Mouse (Mus musculus) thymus, adult 18-20 months (tissue): Measurements from ENCODE around the gene Ccdc88c.

Experiments
- DNase-seq, 2 experiments: peaks; one replicate each; pipeline ENCODE4 v3.0.0; 2022; ENCODE audit warnings: mixed read lengths in 2 of 2

Ccdc88c gene

GRCm38 (mm10) chr12:101028954-101029731, at the start of gene Ccdc88c:
Gene Ccdc88c (minus strand): TSS chr12:101029056.
- peak; percentile 90 to 91 for DNase-seq

GRCm38 (mm10) chr12:101077955-101078354, 49.1 kb upstream of the Ccdc88c start:
- no peak for DNase-seq

GRCm38 (mm10) chr12:101075433-101075832, 46.6 kb upstream of the Ccdc88c start:
- no peak for DNase-seq

GRCm38 (mm10) chr12:101074821-101075429, 46.1 kb upstream of the Ccdc88c start:
- no peak for DNase-seq

GRCm38 (mm10) chr12:101069813-101070212, 41.0 kb upstream of the Ccdc88c start:
- no peak for DNase-seq

GRCm38 (mm10) chr12:101066329-101066728, 37.5 kb upstream of the Ccdc88c start:
- no peak for DNase-seq

GRCm38 (mm10) chr12:101039956-101040355, 11.1 kb upstream of the Ccdc88c start:
- DNase-seq: no peak

- DNase-seq: peak in 1 of 2 experiments; percentile 70
Measured at GRCm38 (mm10) chr12:101028247-101028953, 456 bp downstream of the Ccdc88c start.

- DNase-seq: peak in 1 of 2 experiments; percentile 52
Measured at GRCm38 (mm10) chr12:101027451-101028246, 1.2 kb downstream of the Ccdc88c start.

GRCm38 (mm10) chr12:101026946-101027345, 1.9 kb downstream of the Ccdc88c start:
- no peak for DNase-seq

- DNase-seq: peak in 1 of 2 experiments; percentile 26
Measured at GRCm38 (mm10) chr12:101026518-101026917, 2.3 kb downstream of the Ccdc88c start.

GRCm38 (mm10) chr12:101026025-101026424, 2.8 kb downstream of the Ccdc88c start:
- no peak for DNase-seq

- DNase-seq: no peak
Measured at GRCm38 (mm10) chr12:101025379-101025778, 3.5 kb downstream of the Ccdc88c start.

GRCm38 (mm10) chr12:101024824-101025223, 4.0 kb downstream of the Ccdc88c start:
- DNase-seq: no peak

- DNase-seq: no peak
Measured at GRCm38 (mm10) chr12:101023143-101023542, 5.7 kb downstream of the Ccdc88c start.

GRCm38 (mm10) chr12:101022353-101022752, 6.5 kb downstream of the Ccdc88c start:
- no peak for DNase-seq

- DNase-seq: no peak
Measured at GRCm38 (mm10) chr12:101021484-101022226, 7.2 kb downstream of the Ccdc88c start.

GRCm38 (mm10) chr12:101020210-101021015, 8.4 kb downstream of the Ccdc88c start:
- no peak for DNase-seq

GRCm38 (mm10) chr12:101019443-101019842, 9.4 kb downstream of the Ccdc88c start:
- no peak for DNase-seq

- no peak for DNase-seq
Measured at GRCm38 (mm10) chr12:101019031-101019430, 9.8 kb downstream of the Ccdc88c start.

GRCm38 (mm10) chr12:101017971-101018371, 10.9 kb downstream of the Ccdc88c start:
- DNase-seq: peak; percentile 74 to 83
